Mouse (Mus musculus): ENCODE results near the gene Olfr59. TPM values are rescaled to one million over a fixed set of nuclear protein-coding genes. Genes with fewer than 3 reads are reported as not detected.

The Olfr59 gene
- polyA plus RNA-seq (2015; fragmentation: Nextera tagmentation; extraction: Ambion mirVana): not detected in 2 replicates

DNA sequence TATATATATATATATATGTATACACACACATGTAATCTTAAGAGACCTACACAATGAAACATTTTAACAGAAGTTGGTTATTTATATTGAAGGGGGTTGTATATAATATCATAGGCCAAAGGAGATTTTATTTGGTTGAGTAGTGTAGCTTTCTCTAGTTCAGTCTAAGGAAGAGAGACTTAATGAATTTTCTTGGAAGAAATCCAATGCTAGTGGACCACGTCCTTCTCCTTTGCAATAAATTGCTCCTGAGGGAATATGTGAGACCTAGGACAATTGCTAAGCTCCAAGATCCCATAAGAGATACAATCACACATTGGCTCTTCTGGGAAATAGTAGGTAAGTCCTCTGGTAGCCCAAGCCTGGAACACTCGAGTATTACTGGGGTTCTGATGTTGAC lies at the start of gene Olfr59:
TSS of gene Olfr59 (plus strand) at position 301 of the 400 bp plus-strand sequence.
- no peaks in the 10 kb centered on the region for H3K36me3 ChIP-seq
- H3K27ac ChIP-seq: no peak within 1 kb of the TSS
- no peak within 1 kb of the TSS for H3K4me2 ChIP-seq
- H3K4me1 ChIP-seq: no peaks in the 10 kb centered on the region
- WGBS: 36% methylated on average over 2 of the region's 2 CpGs
- no peaks in the 10 kb centered on the region for H3K9me3 ChIP-seq
- H3K9ac ChIP-seq: no peak within 1 kb of the TSS
- H3K27me3 ChIP-seq: no peaks in the 10 kb centered on the region
- no peak for ATAC-seq (ENCODE audit: borderline replicate concordance, extremely low read depth, low FRiP score, low TSS enrichment)
- H3K4me3 ChIP-seq: no peak within 1 kb of the TSS

DNA sequence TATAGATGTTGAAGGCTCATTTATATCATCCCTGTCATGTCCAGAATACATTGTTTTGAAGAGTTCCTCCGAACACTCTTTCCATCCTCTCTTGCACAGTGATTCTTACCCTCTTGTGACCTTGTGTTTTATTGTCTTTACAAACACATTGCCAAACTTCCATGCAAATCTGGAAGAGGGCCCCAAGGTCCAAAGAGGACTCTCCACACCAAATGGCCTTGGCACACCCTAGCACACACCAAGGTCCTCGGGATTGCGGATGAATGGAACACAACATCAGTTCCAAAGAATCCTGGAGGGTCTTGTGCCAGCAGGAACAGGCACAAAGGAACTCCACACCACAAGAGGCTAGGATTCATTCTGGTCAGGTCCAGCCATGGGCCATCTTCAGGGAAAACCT lies 42.3 kb upstream of the Olfr59 start:
- Histone ChIP-seq H3K4me3 (no peak overlapping the region), H3K36me3 (no peaks in the 10 kb centered on the region), H3K4me1 (no peaks in the 10 kb centered on the region), H3K27ac (no peak overlapping the region), H3K27me3 (no peaks in the 10 kb centered on the region), H3K9ac (no peak overlapping the region), H3K9me3 (no peaks in the 10 kb centered on the region), H3K4me2 (no peak overlapping the region)
- no peak for ATAC-seq (ENCODE audit: borderline replicate concordance, extremely low read depth, low FRiP score, low TSS enrichment)
- WGBS: 89% methylated on average over 3 of the region's 3 CpGs

DNA sequence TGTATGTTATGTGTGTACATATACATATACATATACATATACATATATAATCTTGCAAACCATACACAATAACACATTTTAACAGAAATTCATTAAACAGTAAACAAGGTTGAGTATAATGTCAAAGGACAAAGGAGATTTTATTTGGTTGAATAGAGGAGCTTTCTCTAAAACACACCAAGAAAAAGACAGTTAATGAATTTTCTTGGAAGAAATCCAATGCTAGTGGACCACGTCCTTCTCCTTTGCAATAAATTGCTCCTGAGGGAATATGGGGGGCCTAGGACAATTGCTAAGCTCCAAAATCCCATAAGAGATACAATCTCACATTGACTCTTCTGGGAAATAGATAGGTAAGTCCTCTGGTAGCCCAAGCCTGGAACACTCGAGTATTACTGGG lies 24.0 kb upstream of the Olfr59 start, which contains the start of gene Olfr406:
TSS of gene Olfr406 (plus strand) at position 301 of the 400 bp plus-strand sequence.
- Histone ChIP-seq H3K4me3 (no peak within 1 kb of the TSS), H3K4me1 (no peaks in the 10 kb centered on the region), H3K27me3 (no peaks in the 10 kb centered on the region), H3K9ac (no peak within 1 kb of the TSS), H3K36me3 (no peaks in the 10 kb centered on the region), H3K4me2 (no peak within 1 kb of the TSS), H3K9me3 (no peaks in the 10 kb centered on the region), H3K27ac (no peak within 1 kb of the TSS)
- WGBS: 29% methylated on average over 2 of the region's 2 CpGs
- no peak for ATAC-seq (ENCODE audit: borderline replicate concordance, extremely low read depth, low FRiP score, low TSS enrichment)

DNA sequence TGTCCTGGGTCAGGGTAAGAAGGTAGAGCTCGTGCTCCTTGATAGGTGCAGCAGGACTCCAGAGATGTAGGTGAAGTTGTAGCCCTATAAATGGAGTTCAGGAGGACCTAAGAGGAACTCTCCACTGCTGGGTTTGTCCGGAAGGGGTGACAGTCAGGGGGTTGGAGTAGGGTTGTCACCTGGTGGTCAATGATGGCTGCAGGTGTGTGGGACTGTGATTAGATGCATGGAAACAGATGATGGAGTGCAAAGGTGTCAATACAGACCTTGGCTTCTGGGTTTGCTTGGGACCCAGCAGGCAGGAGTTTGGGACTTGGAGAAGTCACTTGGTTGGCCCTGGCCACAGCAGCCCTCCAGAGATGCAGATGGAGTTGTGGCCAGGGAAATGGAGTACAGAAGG lies 3.7 kb downstream of the Olfr59 start:
- Histone ChIP-seq H3K9ac (no peak overlapping the region), H3K9me3 (no peaks in the 10 kb centered on the region), H3K4me2 (no peak overlapping the region), H3K4me1 (no peaks in the 10 kb centered on the region), H3K27ac (no peak overlapping the region), H3K36me3 (no peaks in the 10 kb centered on the region), H3K27me3 (no peaks in the 10 kb centered on the region), H3K4me3 (no peak overlapping the region)
- no peak for ATAC-seq (ENCODE audit: borderline replicate concordance, extremely low read depth, low FRiP score, low TSS enrichment)
- WGBS: 67% methylated on average over 2 of the region's 2 CpGs

DNA sequence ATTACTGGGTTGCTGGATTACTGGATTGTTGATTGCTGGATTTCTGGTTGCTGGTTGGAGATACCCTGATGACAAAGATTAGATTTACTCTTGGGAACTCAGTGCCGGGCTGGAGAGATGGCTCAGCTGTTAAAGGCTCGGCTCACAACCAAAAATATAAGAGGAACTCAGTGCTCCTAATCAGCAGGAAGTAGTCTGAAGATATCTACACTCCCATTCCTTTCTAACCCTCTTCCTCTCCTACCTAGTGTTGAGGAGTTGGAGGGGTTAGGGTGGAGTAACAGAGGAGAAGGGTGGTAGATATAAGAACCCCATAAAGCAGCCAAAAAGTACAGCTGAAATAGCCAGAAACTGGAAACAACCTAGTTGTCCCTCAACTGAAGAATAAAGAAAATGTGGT lies 42.5 kb downstream of the Olfr59 start:
- Histone ChIP-seq H3K4me2 (no peak overlapping the region), H3K4me3 (no peak overlapping the region), H3K4me1 (no peaks in the 10 kb centered on the region), H3K27ac (no peak overlapping the region), H3K27me3 (no peaks in the 10 kb centered on the region), H3K9me3 (no peaks in the 10 kb centered on the region), H3K36me3 (no peaks in the 10 kb centered on the region), H3K9ac (no peak overlapping the region)
- ATAC-seq (ENCODE audit: borderline replicate concordance, extremely low read depth, low FRiP score, low TSS enrichment): no peak
- 61% methylated on average over 2 of the region's 2 CpGs for WGBS

DNA sequence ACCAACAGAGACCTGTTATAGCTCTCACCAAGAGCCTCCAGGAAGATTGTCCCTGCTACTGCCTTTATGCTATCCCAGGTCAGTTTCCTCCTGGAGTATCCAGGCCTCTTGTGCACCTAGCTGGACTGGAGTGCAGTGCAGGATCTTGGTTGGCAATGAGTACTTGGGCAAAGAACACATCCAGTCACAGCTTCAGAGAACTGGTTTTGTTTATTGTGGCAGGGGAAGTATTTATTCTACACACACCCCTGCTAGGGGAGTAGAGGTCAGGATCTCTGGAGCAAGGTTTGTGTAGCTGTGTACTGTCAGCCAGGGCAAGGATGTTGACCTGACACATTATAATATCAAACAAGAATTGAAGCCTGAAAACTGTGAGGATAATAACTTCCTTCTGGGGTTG lies 45.2 kb downstream of the Olfr59 start:
- Histone ChIP-seq H3K36me3 (no peaks in the 10 kb centered on the region), H3K4me2 (no peak overlapping the region), H3K4me1 (no peaks in the 10 kb centered on the region), H3K27ac (no peak overlapping the region), H3K9ac (no peak overlapping the region), H3K27me3 (no peaks in the 10 kb centered on the region), H3K4me3 (no peak overlapping the region), H3K9me3 (no peaks in the 10 kb centered on the region)
- no peak for ATAC-seq (ENCODE audit: borderline replicate concordance, extremely low read depth, low FRiP score, low TSS enrichment)

DNA sequence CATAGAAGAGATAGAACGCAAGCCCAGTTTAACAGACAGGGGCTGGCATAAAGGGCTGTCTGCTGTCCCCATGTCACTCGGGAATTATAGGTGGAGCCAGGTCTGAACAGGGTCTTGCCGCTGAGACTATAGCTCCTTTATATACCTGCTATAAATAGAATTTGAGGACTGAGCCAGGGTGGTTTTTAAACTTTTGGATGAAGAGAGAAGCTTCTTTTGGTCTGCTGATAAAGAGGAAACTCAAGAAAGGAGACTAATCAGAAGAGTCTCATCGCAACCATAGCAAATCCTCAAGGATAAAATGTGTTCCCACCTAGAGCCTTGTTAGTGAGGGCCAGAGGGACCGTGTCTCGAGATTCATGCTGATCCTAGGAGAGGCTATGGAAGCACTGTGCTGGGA lies 54.4 kb downstream of the Olfr59 start, which contains the start of gene Olfr410:
TSS of gene Olfr410 (minus strand) at position 101 of the 400 bp plus-strand sequence.
- 77% methylated on average over 6 of the region's 6 CpGs for WGBS
- H3K4me3 ChIP-seq: no peak within 1 kb of the TSS
- H3K36me3 ChIP-seq: no peaks in the 10 kb centered on the region
- ATAC-seq (ENCODE audit: borderline replicate concordance, extremely low read depth, low FRiP score, low TSS enrichment): no peak
- no peak within 1 kb of the TSS for H3K9ac ChIP-seq
- H3K9me3 ChIP-seq: 0 out of 2 replicates have a peak, but pooled peaks cover under 1% of the 10 kb centered on the region
- no peaks in the 10 kb centered on the region for H3K4me1 ChIP-seq
- H3K27me3 ChIP-seq: no peaks in the 10 kb centered on the region
- no peak within 1 kb of the TSS for H3K4me2 ChIP-seq
- no peak within 1 kb of the TSS for H3K27ac ChIP-seq

Other genes starting within 250 kb of the Olfr59 start
- not detected in 2 replicates for gene Olfr139, start 227.2 kb upstream of the Olfr59 start, polyA plus RNA-seq (2015; fragmentation: Nextera tagmentation; extraction: Ambion mirVana)
- gene Olfr399, start 227.1 kb upstream of the Olfr59 start, polyA plus RNA-seq (2015; fragmentation: Nextera tagmentation; extraction: Ambion mirVana): not detected in 2 replicates
- gene Zfp616, start 213.8 kb upstream of the Olfr59 start, polyA plus RNA-seq (2015; fragmentation: Nextera tagmentation; extraction: Ambion mirVana): not detected in 2 replicates
- not detected in 2 replicates for gene Olfr401, start 170.0 kb upstream of the Olfr59 start, polyA plus RNA-seq (2015; fragmentation: Nextera tagmentation; extraction: Ambion mirVana)
- gene Olfr402, start 130.2 kb upstream of the Olfr59 start, polyA plus RNA-seq (2015; fragmentation: Nextera tagmentation; extraction: Ambion mirVana): not detected in 2 replicates
- not detected in 2 replicates for gene Olfr403, start 97.5 kb upstream of the Olfr59 start, polyA plus RNA-seq (2015; fragmentation: Nextera tagmentation; extraction: Ambion mirVana)
- gene Olfr43, start 72.4 kb upstream of the Olfr59 start, polyA plus RNA-seq (2015; fragmentation: Nextera tagmentation; extraction: Ambion mirVana): not detected in 2 replicates
- not detected in 2 replicates for gene Olfr406, start 23.9 kb upstream of the Olfr59 start, polyA plus RNA-seq (2015; fragmentation: Nextera tagmentation; extraction: Ambion mirVana)
- not detected in 2 replicates for gene Olfr410, start 54.3 kb downstream of the Olfr59 start, polyA plus RNA-seq (2015; fragmentation: Nextera tagmentation; extraction: Ambion mirVana)
- not detected in 2 replicates for gene Olfr411, start 68.9 kb downstream of the Olfr59 start, polyA plus RNA-seq (2015; fragmentation: Nextera tagmentation; extraction: Ambion mirVana)
- not detected in 2 replicates for gene Olfr412, start 78.3 kb downstream of the Olfr59 start, polyA plus RNA-seq (2015; fragmentation: Nextera tagmentation; extraction: Ambion mirVana)

Measured in lung, embryonic 15.5 days (tissue).